Mouse (Mus musculus) liver, embryonic 11.5 days (tissue): Measurements from ENCODE around the gene Hist1h3h. TPM values are rescaled to one million over a fixed set of nuclear protein-coding genes. Genes with fewer than 3 reads are reported as not detected.
A peak's percentile ranks its signal among the peaks of the same experiment; 100 is the strongest.
"Not testable (repeated sequence)": the region's sequence is repeated elsewhere in the genome, so short reads cannot be mapped to it uniquely, and the experiment has no call there.

ENCODE experiments used
- ATAC-seq: fragments of 200-750 bp; cut with Nextera tagmentation; replicated peaks from 2 replicates; pipeline ENCODE4 v1.8.0; 2017; ENCODE audit warnings: moderate number of reproducible peaks, mild to moderate bottlenecking, moderate TSS enrichment, moderate library complexity; ENCODE audit not compliant: low FRiP score
- DNase-seq: peaks from one replicate; pipeline ENCODE4 v3.0.0-alpha.2; 2017; ENCODE audit warnings: low spot score
- H3K27ac ChIP-seq: fragments of 300-500 bp; sonication (generic); 2 replicates; pipeline ENCODE4 v1.5.1; 2014; ENCODE audit warnings: mild to moderate bottlenecking, low read depth, low read length, control low read depth
- H3K27me3 ChIP-seq: fragments of 300-500 bp; sonication (generic); replicated peaks from 2 replicates; pipeline ENCODE4 v1.6.1; 2014; ENCODE audit warnings: low read length, mixed read lengths; ENCODE audit not compliant: control insufficient read depth, insufficient read depth
- H3K36me3 ChIP-seq: fragments of 300-500 bp; sonication (generic); 2 replicates; pipeline ENCODE4 v1.6.1; 2014; ENCODE audit warnings: mild to moderate bottlenecking, low read length, moderate library complexity, mixed read lengths; ENCODE audit not compliant: control insufficient read depth, insufficient read depth
- H3K4me1 ChIP-seq: fragments of 300-500 bp; sonication (generic); replicated peaks from 2 replicates; pipeline ENCODE4 v1.6.1; 2014; ENCODE audit warnings: low read length, mixed read lengths; ENCODE audit not compliant: control insufficient read depth, insufficient read depth
- H3K4me2 ChIP-seq: fragments of 300-500 bp; sonication (generic); 2 replicates; pipeline ENCODE4 v1.6.1; 2014; ENCODE audit warnings: mild to moderate bottlenecking, control low read depth, moderate library complexity
- H3K4me3 ChIP-seq: fragments of 300-500 bp; sonication (generic); 2 replicates; pipeline ENCODE4 v1.5.1; 2014; ENCODE audit warnings: low read depth, low read length, control low read depth
- H3K9ac ChIP-seq: fragments of 300-500 bp; sonication (generic); 2 replicates; pipeline ENCODE4 v1.6.1; 2014; ENCODE audit warnings: low read depth, low read length, control low read depth
- H3K9me3 ChIP-seq: fragments of 300-500 bp; sonication (generic); 2 replicates; pipeline ENCODE4 v1.6.1; 2016; ENCODE audit warnings: low read length, inconsistent platforms, mixed read lengths; ENCODE audit not compliant: control insufficient read depth
- WGBS: fragments of 180-500 bp; shearing (Covaris S2); extraction: QIAGEN DNeasy Blood & Tissue Kit; methylation state at CpG from one replicate; pipeline ENCODE4 v1.1.7; 2014; 5-methylcytosine and 5-hydroxymethylcytosine counted together
- polyA plus RNA-seq: library from polyadenylated mRNA; unstranded; fragments of >200 nt; fragmentation: Nextera tagmentation; extraction: Ambion mirVana; gene quantifications from 2 replicates; pipeline ENCODE4 v1.2.1, GENCODE M21; 2014

The Hist1h3h gene
- polyA plus RNA-seq, 1 experiment from 2014 or later = 6.5 TPM

DNA sequence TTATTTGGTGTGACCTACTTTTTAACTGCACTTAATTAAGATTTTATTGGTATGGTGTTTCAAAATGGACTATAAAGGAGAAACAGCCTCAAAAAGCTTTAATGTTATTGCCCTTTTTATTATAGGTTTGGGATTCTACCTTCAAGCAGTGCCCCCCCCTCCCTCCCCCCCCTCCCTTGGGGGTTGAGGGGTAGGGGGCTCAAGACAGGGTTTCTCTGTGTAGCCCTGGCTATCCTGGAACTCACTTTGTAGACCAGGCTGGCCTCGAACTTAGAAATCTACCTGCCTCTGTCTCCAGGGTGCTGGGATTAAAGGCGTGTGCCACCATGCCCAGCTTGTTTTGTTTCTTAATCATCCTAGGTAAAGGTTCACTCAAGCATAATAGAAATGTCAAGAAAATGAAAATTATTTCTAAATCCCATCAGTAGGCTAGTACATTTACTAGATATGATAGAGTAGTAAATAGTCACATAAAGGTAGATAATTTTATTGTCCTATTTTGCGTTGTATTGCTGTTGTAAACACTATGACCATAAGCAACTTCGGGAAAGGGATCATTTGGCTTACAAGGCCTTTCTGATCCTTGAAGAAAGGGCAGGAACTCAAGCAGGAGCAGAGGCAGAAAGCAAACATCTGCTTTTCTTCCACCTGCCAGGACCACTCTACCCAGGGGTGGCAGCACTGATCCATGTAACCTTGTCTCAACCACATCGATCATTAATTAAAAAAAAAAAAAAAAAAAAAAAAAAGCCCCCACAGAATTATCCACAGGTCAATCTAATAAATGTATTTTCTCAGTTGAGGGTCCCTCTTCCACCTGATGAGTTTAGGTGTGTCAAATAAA is 5.8 kb downstream of the Hist1h3h start:
- Histone ChIP-seq H3K27me3 (no peaks in the 10 kb centered on the region), H3K9ac (peak overlapping the region; percentile 57), H3K4me1 (peaks cover 12% of the 10 kb centered on the region), H3K27ac (peak overlapping the region; percentile 95), H3K4me2 (peak overlapping the region; percentile 59), H3K36me3 (no peaks in the 10 kb centered on the region), H3K9me3 (no peaks in the 10 kb centered on the region), H3K4me3 (no peak overlapping the region)
- ATAC-seq (no peak), DNase-seq (peak; percentile 37)
- 45% methylated on average over 5 of the region's 5 CpGs for WGBS

DNA sequence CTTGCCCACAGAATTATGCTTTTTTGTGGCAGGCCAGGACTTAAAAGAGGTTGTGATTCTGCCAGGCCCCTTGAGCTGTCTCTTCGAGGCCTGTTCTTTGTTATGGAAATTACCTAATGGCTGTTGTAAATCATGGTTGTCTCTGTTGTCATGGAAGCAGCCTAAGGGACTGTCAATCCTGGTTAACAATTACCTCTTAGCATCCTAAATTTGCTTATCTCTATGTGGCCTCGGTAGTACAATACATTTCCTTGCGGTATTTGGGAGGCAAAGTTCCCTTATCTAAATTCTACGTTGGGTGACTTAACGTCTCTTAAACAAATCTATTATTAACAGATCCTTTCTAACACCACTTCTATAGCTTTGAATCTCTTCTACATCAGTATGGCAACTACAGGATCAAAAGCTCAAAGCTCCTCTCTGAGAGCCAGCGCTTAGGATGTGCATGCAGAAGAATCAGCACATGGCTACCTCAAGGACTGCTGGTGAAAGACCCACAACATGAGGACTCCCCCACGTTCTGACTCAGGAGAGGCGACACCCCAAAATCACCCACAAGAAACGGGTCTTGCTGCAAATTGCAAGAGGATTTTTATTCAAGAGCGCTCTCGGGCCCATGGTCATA is 10.6 kb downstream of the Hist1h3h start:
- DNase-seq (no peak), ATAC-seq (no peak)
- no peak overlapping the region for H3K9ac ChIP-seq
- WGBS = 36% methylated on average over 11 of the region's 11 CpGs
- no peaks in the 10 kb centered on the region for H3K4me1 ChIP-seq
- H3K27me3 ChIP-seq = no peaks in the 10 kb centered on the region
- no peaks in the 10 kb centered on the region for H3K9me3 ChIP-seq
- no peak overlapping the region for H3K4me2 ChIP-seq
- H3K27ac ChIP-seq = no peak overlapping the region
- H3K36me3 ChIP-seq = no peaks in the 10 kb centered on the region
- H3K4me3 ChIP-seq = no peak overlapping the region

GRCm38 (mm10) chr13:21729544-21729943 is 12.1 kb downstream of the Hist1h3h start:
- Histone ChIP-seq H3K4me3 (no peak overlapping the region), H3K36me3 (no peaks in the 10 kb centered on the region), H3K9me3 (no peaks in the 10 kb centered on the region), H3K4me1 (no peaks in the 10 kb centered on the region; the same call in 1 of the 2 replicates), H3K4me2 (no peak overlapping the region), H3K27ac (no peak overlapping the region), H3K9ac (no peak overlapping the region), H3K27me3 (no peaks in the 10 kb centered on the region)
- 59% methylated on average over 1 of the region's 1 CpGs for WGBS
- no peak for DNase-seq
- ATAC-seq = no peak

- Histone ChIP-seq H3K4me1 (no peaks in the 10 kb centered on the region; the same call in 1 of the 2 replicates), H3K4me3 (no peak overlapping the region), H3K36me3 (no peaks in the 10 kb centered on the region), H3K27me3 (no peaks in the 10 kb centered on the region), H3K9me3 (no peaks in the 10 kb centered on the region), H3K27ac (peak overlapping the region; percentile 99; the same call in 1 of the 2 replicates), H3K9ac (no peak overlapping the region), H3K4me2 (no peak overlapping the region)
- ATAC-seq (no peak), DNase-seq (peak; percentile 35)
- 60% methylated on average over 5 of the region's 5 CpGs for WGBS
Measured at GRCm38 (mm10) chr13:21733466-21733865, 16.0 kb downstream of the Hist1h3h start.

GRCm38 (mm10) chr13:21734010-21734905 is 16.8 kb downstream of the Hist1h3h start:
- DNase-seq (peak; percentile 76), ATAC-seq (peak; percentile 58)
- H3K4me3 ChIP-seq = peak overlapping the region; percentile 51
- no peaks in the 10 kb centered on the region for H3K9me3 ChIP-seq
- H3K36me3 ChIP-seq = no peaks in the 10 kb centered on the region
- H3K4me2 ChIP-seq = peak overlapping the region; percentile 71
- peak overlapping the region; percentile 86 for H3K9ac ChIP-seq
- no peaks in the 10 kb centered on the region for H3K27me3 ChIP-seq
- under 1% methylated on average over 21 of the region's 21 CpGs for WGBS
- H3K27ac ChIP-seq = peak overlapping the region; percentile 99
- no peaks in the 10 kb centered on the region; the same call in 1 of the 2 replicates for H3K4me1 ChIP-seq

GRCm38 (mm10) chr13:21734906-21735767 is 17.7 kb downstream of the Hist1h3h start, which contains the start of gene Hist1h4j:
Hist1h4j (plus strand) TSS chr13:21735064.
- DNase-seq (peak; percentile 95), ATAC-seq (peak; percentile 90)
- Histone ChIP-seq H3K27ac (peak within 1 kb of the TSS; percentile 99), H3K9ac (peak within 1 kb of the TSS; percentile 86), H3K4me3 (peak within 1 kb of the TSS; percentile 51), H3K4me2 (peak within 1 kb of the TSS; percentile 71)
- not testable (repeated sequence) for H3K27me3 ChIP-seq, H3K36me3 ChIP-seq, H3K4me1 ChIP-seq, H3K9me3 ChIP-seq
- WGBS = under 1% methylated on average over 41 of the region's 56 CpGs

DNA sequence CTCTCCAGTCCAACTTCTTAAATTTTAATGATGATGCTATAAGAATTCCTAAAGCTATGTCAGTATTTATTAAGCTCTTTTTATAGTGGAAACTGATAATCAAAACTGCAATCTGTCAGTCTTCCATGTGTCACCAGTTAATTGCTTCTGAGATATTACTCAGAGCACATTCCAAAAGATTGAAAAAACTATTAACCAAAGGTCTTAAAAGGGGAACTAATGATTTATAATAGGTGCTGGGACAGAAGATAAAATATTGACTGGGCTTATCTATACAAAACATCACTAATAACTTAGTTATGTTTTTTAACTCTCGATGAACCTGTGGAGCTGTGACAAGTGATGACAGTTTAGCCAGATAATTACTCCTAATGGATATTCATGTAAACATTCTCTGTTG is 27.5 kb downstream of the Hist1h3h start:
- peaks cover 3% of the 10 kb centered on the region for H3K4me1 ChIP-seq
- H3K36me3 ChIP-seq = no peaks in the 10 kb centered on the region
- H3K4me3 ChIP-seq = no peak overlapping the region
- DNase-seq = no peak
- no peaks in the 10 kb centered on the region for H3K27me3 ChIP-seq
- no peak overlapping the region for H3K27ac ChIP-seq
- 63% methylated on average over 1 of the region's 1 CpGs for WGBS
- H3K4me2 ChIP-seq = no peak overlapping the region
- no peaks in the 10 kb centered on the region for H3K9me3 ChIP-seq
- no peak overlapping the region for H3K9ac ChIP-seq
- ATAC-seq = no peak
